Mouse (Mus musculus): ENCODE data around the gene Pdzd2.
A peak's percentile ranks its signal among the peaks of the same experiment; 100 is the strongest.

The Pdzd2 gene

DNA sequence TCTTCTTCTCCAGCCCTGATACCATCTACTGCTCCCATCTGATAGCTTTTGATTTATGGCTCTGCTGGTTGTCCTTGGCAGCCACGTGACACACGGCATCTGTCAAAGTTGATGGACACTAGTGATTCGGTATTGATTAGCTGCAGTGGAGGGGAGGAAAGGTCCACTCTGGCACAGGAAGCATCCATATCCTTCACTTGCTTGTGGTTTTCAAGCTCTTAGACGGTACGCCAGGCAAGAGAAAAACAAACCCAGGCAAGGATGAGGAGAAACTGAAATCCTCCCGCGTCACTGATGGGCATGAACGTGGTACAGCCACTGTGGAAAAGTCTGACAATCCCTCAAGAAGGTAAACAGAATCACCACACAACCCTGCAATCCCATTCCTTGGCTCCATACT lies 113.6 kb downstream of the Pdzd2 start:
- no peak for DNase-seq (ENCODE audit: inconsistent age in 2 of 2, low spot score in 1 of 2)

DNA sequence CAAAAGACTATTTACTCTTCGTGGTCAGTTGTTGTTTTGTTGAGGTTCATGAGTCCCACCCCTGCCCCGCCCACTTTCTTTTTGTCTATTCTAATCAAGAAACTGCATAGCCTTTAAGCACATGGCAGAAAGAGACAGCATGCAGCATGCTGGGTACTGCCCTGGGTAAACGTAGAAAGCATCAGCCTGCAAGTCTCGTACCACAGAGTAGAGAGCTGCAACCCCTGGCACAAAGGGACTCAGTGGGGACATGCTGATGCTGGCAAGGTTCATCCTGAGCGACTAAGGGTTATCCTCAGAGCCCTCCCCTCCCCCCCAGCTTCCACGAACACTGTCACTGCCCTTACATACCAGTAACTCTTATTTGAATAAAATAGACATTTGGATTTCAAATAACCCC lies 114.2 kb downstream of the Pdzd2 start:
- no peak for DNase-seq (ENCODE audit: inconsistent age in 2 of 2, low spot score in 1 of 2)

DNA sequence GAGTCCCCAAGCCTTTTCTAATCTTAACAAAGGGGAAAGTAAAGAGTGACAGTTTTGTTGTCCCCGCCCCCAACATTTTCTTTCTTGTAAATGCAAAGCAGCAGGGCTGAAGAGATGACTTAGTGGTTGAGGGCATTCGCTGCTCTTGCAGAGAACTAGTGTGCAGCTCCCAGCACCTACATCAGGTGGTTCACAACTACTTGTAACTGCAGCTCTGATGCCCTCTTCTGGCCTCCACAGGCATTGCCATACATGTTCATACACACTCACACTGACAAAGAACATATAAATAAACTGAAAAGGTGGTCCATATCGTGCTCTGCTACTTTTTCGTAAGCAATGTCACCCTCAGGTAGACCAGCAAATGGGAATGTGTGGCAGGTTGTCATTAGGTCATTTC lies 116.2 kb downstream of the Pdzd2 start:
- no peak for DNase-seq (ENCODE audit: inconsistent age in 2 of 2, low spot score in 1 of 2)

- DNase-seq (ENCODE audit: inconsistent age in 2 of 2, low spot score in 1 of 2): no peak
These were observed 117.0 kb downstream of the Pdzd2 start for GRCm38 (mm10) chr15:12622701-12623100.

- no peak for DNase-seq (ENCODE audit: inconsistent age in 2 of 2, low spot score in 1 of 2)
These were observed 117.6 kb downstream of the Pdzd2 start for GRCm38 (mm10) chr15:12622093-12622643.

GRCm38 (mm10) chr15:12619273-12619672 lies 120.5 kb downstream of the Pdzd2 start:
- no peak for DNase-seq (ENCODE audit: inconsistent age in 2 of 2, low spot score in 1 of 2)

- DNase-seq (ENCODE audit: inconsistent age in 2 of 2, low spot score in 1 of 2): no peak
These were observed 122.1 kb downstream of the Pdzd2 start for GRCm38 (mm10) chr15:12617651-12618050.

DNA sequence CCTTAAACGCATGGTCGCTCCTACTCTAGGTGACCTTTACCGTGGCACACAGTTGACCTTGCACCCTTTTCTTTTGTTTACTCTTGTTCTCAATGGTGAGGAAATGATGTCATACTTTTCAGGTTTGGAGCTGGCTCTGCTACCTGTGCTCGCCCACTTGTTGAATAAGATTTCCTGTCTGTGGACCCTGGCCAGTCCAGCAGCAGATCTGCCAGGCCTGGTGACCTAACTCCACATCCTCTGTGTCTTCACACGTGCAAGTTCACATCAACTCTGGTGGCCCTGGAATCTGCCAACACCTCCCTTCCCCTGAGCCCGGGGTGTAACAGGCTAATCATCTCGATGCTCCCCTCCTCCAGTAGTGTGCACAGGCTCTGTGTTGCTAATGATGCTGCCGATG lies 122.5 kb downstream of the Pdzd2 start:
- no peak for DNase-seq (ENCODE audit: inconsistent age in 2 of 2, low spot score in 1 of 2)

DNA sequence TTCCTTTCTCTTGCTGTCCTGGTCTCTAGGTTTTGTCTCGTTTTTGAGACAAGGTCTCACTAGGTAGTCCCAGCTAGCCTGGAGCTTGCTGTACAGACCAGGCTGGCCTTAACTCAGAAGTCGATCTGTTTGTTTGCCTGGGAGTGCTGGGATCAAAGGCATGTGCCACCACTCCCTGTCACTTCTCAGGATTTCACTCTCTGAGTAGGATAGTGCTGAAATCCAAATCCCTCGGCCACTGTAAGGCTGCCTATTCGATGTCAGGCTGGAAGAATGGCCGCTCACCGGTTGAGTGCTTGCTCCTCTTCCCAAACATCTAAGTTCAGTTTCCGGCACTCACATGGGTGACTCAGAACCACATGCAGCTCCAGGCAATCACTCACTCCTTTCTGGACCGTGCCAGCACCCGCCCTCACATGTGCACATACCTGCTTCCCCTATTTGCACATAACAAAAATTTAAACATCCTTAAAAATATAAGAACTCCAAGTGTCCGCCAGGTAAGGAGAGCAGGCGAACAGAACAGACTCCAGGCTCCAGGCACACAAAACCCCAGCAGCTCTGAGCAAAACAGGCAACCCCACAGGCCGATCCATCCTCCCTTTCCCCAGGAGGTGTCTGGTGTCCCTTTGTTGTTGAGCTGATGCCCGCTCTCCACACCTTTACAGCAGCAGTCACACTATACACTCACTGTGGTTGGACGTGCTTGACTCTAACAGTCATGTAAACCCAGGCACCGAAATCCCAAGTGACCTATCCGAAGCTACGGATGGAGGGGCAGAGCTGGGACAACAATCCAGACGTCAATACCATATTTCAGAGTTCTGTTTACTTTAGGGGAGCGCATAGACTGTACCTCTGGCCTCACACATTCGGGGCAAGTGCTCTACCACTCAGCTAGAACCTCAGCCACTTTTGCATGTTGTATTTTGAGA lies 124.5 kb downstream of the Pdzd2 start:
- DNase-seq (ENCODE audit: inconsistent age in 2 of 2, low spot score in 1 of 2): no peak

- DNase-seq (ENCODE audit: inconsistent age in 2 of 2, low spot score in 1 of 2): no peak
These were observed 125.7 kb downstream of the Pdzd2 start for GRCm38 (mm10) chr15:12614011-12614410.

GRCm38 (mm10) chr15:12612944-12613675 lies 126.6 kb downstream of the Pdzd2 start:
- no peak for DNase-seq (ENCODE audit: inconsistent age in 2 of 2, low spot score in 1 of 2)

DNA sequence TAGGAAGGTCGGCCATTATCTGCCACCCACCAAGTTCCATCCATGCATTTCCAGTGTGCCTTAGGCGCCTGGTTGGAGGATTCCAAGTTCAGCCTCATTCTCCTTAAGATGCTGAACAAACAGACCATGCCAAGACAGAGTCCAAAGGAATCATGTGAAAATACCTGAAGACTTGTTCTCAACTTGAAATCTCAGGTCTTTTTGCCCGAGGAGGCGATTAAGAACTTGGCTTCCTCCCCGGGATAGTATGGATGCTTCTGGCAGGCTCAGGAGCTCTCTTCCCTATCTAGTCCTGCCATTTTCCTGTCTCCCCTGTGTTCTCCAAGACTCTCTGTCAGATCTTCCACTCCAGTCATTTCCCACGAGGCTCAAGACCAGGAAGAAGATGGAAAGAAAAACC lies 131.6 kb downstream of the Pdzd2 start:
- DNase-seq (ENCODE audit: inconsistent age in 2 of 2, low spot score in 1 of 2): no peak

DNA sequence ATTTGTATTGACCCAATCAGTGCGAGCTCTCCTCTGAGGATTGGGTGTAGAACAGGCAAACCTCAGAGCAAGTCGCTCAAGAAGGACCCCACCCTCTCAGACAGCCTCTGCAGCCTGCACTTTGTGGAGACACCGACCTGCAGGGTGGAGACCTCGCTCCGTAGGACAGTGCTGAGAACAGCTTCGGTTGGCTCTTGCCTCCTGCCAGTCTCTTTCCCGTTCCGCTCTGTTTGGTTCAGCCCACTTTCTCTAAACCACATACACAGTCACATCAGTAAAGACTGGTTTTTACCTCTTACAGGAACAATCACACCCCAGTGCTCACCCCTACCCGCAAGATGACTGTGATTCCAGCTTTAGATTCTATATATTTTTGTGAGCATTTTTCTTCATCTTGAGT lies 133.4 kb downstream of the Pdzd2 start:
- DNase-seq (ENCODE audit: inconsistent age in 2 of 2, low spot score in 1 of 2): no peak

GRCm38 (mm10) chr15:12605239-12605993 lies 134.3 kb downstream of the Pdzd2 start:
- DNase-seq (ENCODE audit: inconsistent age in 2 of 2, low spot score in 1 of 2): no peak

- no peak for DNase-seq (ENCODE audit: inconsistent age in 2 of 2, low spot score in 1 of 2)
These were observed 136.1 kb downstream of the Pdzd2 start for GRCm38 (mm10) chr15:12603674-12604073.

DNA sequence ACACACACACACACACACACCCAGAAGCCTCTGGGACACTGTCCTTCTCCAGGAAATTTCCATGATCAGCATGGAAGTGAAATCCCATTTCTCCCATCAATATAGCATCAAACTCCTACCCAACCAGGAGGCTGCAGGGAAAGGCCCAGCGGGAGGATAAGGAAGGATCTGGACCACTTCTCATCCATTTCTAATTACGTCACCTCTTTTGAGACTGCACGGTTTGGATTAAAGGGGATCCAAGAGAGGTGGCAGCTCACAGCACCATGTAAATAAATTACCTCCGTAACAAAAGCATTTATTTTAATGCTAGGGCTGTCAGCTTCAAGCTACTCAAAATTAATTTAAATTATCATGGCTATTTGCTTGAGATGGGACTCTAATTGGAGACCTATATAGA lies 146.6 kb downstream of the Pdzd2 start:
- no peak for DNase-seq (ENCODE audit: inconsistent age in 2 of 2, low spot score in 1 of 2)

- DNase-seq (ENCODE audit: inconsistent age in 2 of 2, low spot score in 1 of 2): no peak
These were observed 147.1 kb downstream of the Pdzd2 start for GRCm38 (mm10) chr15:12592628-12593027.

GRCm38 (mm10) chr15:12588661-12589060 lies 151.1 kb downstream of the Pdzd2 start:
- DNase-seq (ENCODE audit: inconsistent age in 2 of 2, low spot score in 1 of 2): no peak

DNA sequence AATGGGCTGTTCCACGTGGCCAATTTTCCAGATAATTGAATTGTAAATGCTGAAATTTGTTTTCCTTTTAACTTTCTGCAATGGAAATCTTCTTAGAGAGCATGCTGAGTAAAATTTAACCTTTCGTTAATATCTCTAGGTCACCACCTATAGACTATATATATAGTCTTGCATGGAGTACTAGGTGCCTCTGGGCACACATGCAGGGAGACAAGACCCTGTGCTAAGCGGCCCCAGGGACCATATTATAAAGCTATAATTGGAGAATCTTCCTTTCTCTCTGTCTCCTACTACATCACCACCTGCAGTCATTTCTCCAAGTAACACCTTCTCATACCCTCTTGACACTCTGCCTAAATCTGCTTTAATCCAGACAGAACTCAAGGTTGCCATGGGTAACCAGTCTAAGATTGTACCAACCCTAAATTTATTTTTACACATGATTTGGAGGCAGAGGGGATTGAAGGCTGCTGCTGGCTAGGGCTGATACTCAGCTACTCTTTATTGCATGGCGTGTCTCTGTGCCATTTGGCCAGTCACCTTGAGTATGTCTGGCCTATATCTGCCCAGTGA lies 152.8 kb downstream of the Pdzd2 start:
- DNase-seq (ENCODE audit: inconsistent age in 2 of 2, low spot score in 1 of 2): no peak

GRCm38 (mm10) chr15:12586154-12586553 lies 153.6 kb downstream of the Pdzd2 start:
- DNase-seq (ENCODE audit: inconsistent age in 2 of 2, low spot score in 1 of 2): peak; percentile 59 to 84

GRCm38 (mm10) chr15:12583051-12583450 lies 156.7 kb downstream of the Pdzd2 start:
- DNase-seq (ENCODE audit: inconsistent age in 2 of 2, low spot score in 1 of 2): no peak

Data from adrenal gland, adult (tissue).